Mouse (Mus musculus) bone marrow macrophage, adult 2 months (primary cell): ENCODE data around the gene Gla.

Source experiments
- CTCF ChIP-seq: IDR thresholded peaks from 2 replicates; pipeline ENCODE4 v1.5.1; 2012; ENCODE audit warnings: low read depth, mild to moderate bottlenecking, low read length, moderate library complexity
- POLR2A ChIP-seq: IDR thresholded peaks from 2 replicates; pipeline ENCODE4 v1.6.1; 2012; ENCODE audit warnings: mild to moderate bottlenecking, low read depth, low read length, borderline replicate concordance

- TF ChIP-seq CTCF (no peak), POLR2A (no peak)
Measured at GRCm38 (mm10) chrX:134582888-134583669, 17.8 kb downstream of the Gla start, which contains the start of gene Btk.
